Mouse (Mus musculus): ENCODE data around the gene Gm21797. TPM values are rescaled to one million over a fixed set of nuclear protein-coding genes. Genes with fewer than 3 reads are reported as not detected.
"Not testable (repeated sequence)": the region's sequence is repeated elsewhere in the genome, so short reads cannot be mapped to it uniquely, and the experiment has no call there.

Gene Gm21797
- polyA plus RNA-seq (2014; fragmentation: Nextera tagmentation; extraction: Ambion mirVana) = not detected in 2 replicates

- not testable (repeated sequence) for H3K4me2 ChIP-seq (replicated peaks; ENCODE audit: low read depth, low read length); H3K9me3 ChIP-seq (ENCODE audit: control insufficient read depth, low read depth, low read length); H3K4me3 ChIP-seq (ENCODE audit: low read depth, low read length); H3K27ac ChIP-seq (ENCODE audit: low read length); H3K36me3 ChIP-seq (ENCODE audit: control insufficient read depth, insufficient read depth, low read length); H3K27me3 ChIP-seq (ENCODE audit: control insufficient read depth, insufficient read depth, low read length); H3K9ac ChIP-seq (replicated peaks; ENCODE audit: low read depth, low read length); H3K4me1 ChIP-seq (ENCODE audit: control insufficient read depth, insufficient read depth, low read length); ATAC-seq (ENCODE audit: insufficient number of reproducible peaks, insufficient read depth, low FRiP score, low read depth)
- WGBS = no CpG with 5 or more reads among the region's 3 CpGs
Observed at GRCm38 (mm10) chrY:40775665-40776064, at the start of gene Gm21797. Gene Gm21797, minus strand, starts transcription at chrY:40775765.

- H3K9me3 ChIP-seq (ENCODE audit: control insufficient read depth, low read depth, low read length); H3K27me3 ChIP-seq (ENCODE audit: control insufficient read depth, insufficient read depth, low read length); H3K9ac ChIP-seq (replicated peaks; ENCODE audit: low read depth, low read length); H3K4me3 ChIP-seq (ENCODE audit: low read depth, low read length); H3K27ac ChIP-seq (ENCODE audit: low read length); ATAC-seq (ENCODE audit: insufficient number of reproducible peaks, insufficient read depth, low FRiP score, low read depth); H3K4me1 ChIP-seq (ENCODE audit: control insufficient read depth, insufficient read depth, low read length); H3K36me3 ChIP-seq (ENCODE audit: control insufficient read depth, insufficient read depth, low read length); H3K4me2 ChIP-seq (replicated peaks; ENCODE audit: low read depth, low read length): not testable (repeated sequence)
Observed at GRCm38 (mm10) chrY:40804614-40805013, 29.0 kb upstream of the Gm21797 start, which contains the start of gene Gm20795. Gene Gm20795, plus strand, starts transcription at chrY:40804914.

Other genes starting within 250 kb of the Gm21797 start
- not detected in 2 replicates for gene Gm21852, start 123.8 kb downstream of the Gm21797 start, polyA plus RNA-seq (2014; fragmentation: Nextera tagmentation; extraction: Ambion mirVana)
- gene Gm20795, start 29.1 kb upstream of the Gm21797 start, polyA plus RNA-seq (2014; fragmentation: Nextera tagmentation; extraction: Ambion mirVana) = not detected in 2 replicates